Mouse (Mus musculus) E14TG2a.4 (cell line): ENCODE measurements at regions not wholly inside any gene's neighbourhood (a gene's known extent, or its start where the extent isn't known, plus 50 kb on each side); places are given as distances from the start of the nearest gene placed in this dataset.

ENCODE experiments used
- CTCF ChIP-seq: conservative IDR thresholded peaks from 2 replicates; pipeline ENCODE4 v1.5.1; 2014; ENCODE audit warnings: low read length
- NANOG ChIP-seq: IDR thresholded peaks from 2 replicates; pipeline ENCODE4 v1.6.1; 2014; ENCODE audit warnings: borderline replicate concordance, low read length, mixed read lengths
- POU5F1 ChIP-seq: IDR thresholded peaks from 2 replicates; pipeline ENCODE4 v1.6.1; 2014; ENCODE audit warnings: low read length, borderline replicate concordance

DNA sequence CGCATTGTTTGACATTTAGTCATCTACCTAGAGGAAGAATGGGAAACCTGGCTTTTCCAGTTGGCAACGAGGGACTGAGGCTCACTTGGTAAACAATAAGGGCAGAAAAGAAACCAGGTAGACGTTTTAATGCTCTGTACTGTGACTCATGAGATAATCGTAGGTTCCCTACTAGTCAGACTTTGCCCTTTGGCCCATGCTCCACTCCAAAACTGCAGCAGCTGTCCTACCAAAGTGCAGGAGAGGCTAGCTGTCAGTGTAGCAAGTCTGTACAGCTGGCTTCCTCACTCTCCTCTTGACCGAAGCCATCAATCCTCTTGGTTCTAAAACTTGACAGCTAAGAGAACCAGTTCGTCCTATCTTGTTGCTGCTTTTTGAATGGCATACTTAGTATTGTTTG is 100.2 kb downstream of the Snx18 start:
- no peak for TF ChIP-seq CTCF
- TF ChIP-seq NANOG, result no peak
- TF ChIP-seq POU5F1, result no peak
